Mouse (Mus musculus): ENCODE data around the gene Fut8. TPM values are rescaled to one million over a fixed set of nuclear protein-coding genes. Genes with fewer than 3 reads are reported as not detected.
"Not testable (repeated sequence)": the region's sequence is repeated elsewhere in the genome, so short reads cannot be mapped to it uniquely, and the experiment has no call there.

Fut8 gene
- total RNA-seq, 1 experiment from 2014 or later, result 188 TPM

DNA sequence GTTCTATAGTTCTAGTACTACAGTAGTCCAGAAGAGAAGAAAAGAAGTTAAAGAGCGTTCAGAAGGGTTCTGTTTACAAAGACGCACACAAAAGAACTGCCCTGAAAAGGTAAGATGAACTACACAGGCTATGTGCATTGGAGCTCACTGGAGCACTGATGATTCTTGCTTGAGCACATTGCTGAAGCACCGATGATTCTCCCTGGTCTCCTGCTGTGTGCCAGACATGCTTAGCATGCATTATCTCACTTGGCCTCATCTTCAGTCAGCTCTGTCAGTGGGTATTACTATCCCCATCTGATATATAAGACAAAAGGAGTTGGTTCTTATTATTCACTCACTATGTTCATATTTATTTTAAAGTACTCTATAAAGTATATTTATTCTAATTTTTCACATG lies 243.9 kb downstream of the Fut8 start:
- ATAC-seq (replicated peaks; ENCODE audit: low read depth, poor library complexity, severe bottlenecking), result no peak

GRCm38 (mm10) chr12:77483180-77483855 lies 245.4 kb downstream of the Fut8 start:
- ATAC-seq (replicated peaks; ENCODE audit: low read depth, poor library complexity, severe bottlenecking), result no peak

GRCm38 (mm10) chr12:77484761-77485160 lies 246.8 kb downstream of the Fut8 start:
- ATAC-seq (replicated peaks; ENCODE audit: low read depth, poor library complexity, severe bottlenecking), result no peak

DNA sequence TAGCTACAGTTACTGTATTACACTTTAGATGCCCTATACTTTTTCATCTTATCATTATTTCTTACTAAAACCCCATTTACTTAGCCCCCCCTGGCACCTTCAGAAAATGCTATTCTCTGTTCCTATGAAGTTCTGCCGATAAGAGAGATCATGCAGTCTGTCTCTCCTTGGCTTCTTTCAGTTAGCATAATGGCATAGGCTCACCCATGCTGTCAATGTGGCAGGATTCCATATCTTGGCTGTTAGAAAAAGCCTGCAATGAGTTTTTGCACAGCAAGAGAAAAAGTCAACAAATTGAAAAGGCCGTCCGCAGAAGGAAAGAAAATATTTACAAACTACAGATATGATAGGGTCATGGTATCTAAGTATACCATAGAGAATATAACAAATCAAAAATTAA lies 253.6 kb downstream of the Fut8 start:
- no peak for ATAC-seq (replicated peaks; ENCODE audit: low read depth, poor library complexity, severe bottlenecking)

DNA sequence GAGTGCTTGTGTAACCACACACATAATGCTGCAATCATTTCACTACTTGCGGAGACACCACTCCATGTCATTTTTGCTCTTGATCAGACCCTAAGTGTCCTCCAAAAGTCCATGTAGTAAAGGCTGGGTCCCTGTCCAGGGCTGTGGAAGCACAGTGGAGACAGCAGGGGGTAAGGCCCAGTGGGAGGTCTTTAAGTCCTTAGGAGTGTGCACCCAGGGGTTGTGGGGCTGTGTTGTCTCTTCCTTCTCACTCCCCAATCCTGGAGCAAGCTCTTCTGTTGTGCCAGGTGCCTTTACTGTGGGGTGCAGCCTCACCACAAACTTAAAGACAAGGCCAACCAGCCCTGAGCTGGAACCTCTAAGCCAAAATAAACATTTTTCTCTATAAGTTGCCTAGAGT lies 257.9 kb downstream of the Fut8 start:
- no peak for ATAC-seq (replicated peaks; ENCODE audit: low read depth, poor library complexity, severe bottlenecking)

- ATAC-seq (replicated peaks; ENCODE audit: low read depth, poor library complexity, severe bottlenecking), result no peak
These were observed 260.2 kb downstream of the Fut8 start for GRCm38 (mm10) chr12:77498153-77498552.

DNA sequence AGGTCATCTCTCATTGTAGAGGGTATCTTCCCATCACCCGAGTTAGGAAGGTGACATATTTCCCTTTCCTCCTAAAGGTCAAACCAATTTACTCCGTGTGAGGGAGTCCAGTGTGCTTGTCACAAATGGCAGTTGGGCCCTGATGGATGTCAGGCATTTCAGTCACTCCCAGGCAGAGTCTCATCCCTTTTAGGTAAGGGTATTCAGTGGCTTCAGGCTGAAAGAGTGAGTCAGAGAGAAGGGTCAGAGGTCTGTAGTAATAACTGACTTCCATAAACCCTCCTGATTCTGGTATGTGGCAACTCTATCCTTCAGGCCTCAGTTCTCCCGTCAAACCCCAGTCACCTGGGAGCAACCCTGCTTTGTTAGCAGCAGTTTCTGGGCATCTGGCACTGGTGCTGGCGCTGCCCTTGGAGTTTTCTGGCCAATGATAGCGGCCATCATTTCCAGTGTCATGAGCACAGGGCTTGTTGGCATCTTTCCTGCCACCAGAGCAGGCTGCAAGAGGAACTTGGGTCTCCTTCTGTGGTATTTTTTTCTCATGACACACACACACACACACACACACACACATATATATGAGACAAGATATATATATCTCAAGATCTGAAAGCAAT lies 262.6 kb downstream of the Fut8 start:
- ATAC-seq (replicated peaks; ENCODE audit: low read depth, poor library complexity, severe bottlenecking), result 0 out of 2 replicates have a peak, but pooled peaks have one; percentile 22

GRCm38 (mm10) chr12:77501466-77502240 lies 263.7 kb downstream of the Fut8 start:
- ATAC-seq (replicated peaks; ENCODE audit: low read depth, poor library complexity, severe bottlenecking), result peak; percentile 50; the same call in 1 of the 2 replicates

- ATAC-seq (replicated peaks; ENCODE audit: low read depth, poor library complexity, severe bottlenecking), result no peak
These were observed 264.3 kb downstream of the Fut8 start for GRCm38 (mm10) chr12:77502243-77502642.

DNA sequence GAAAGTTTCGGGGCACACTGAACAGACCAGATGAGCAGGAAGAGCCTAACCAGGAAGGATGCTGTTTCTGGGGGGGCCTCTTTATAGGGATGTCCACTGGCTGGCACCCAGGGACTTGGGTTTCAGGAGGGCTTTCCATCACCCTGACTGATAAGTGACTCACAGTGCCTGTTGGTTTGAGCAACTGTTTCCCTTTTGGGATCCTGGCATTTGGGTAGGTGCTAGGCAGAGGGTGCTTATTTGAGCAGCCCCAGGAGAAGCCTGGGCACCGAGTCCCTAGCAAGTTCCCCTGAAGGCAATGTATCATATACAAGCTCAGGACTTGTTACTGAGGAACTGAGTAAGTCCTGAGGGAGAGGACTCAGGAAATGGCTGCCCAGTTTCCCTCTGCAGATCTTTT lies 267.5 kb downstream of the Fut8 start:
- no peak for ATAC-seq (replicated peaks; ENCODE audit: low read depth, poor library complexity, severe bottlenecking)

- no peak for ATAC-seq (replicated peaks; ENCODE audit: low read depth, poor library complexity, severe bottlenecking)
These were observed 269.8 kb downstream of the Fut8 start for GRCm38 (mm10) chr12:77507770-77508169.

DNA sequence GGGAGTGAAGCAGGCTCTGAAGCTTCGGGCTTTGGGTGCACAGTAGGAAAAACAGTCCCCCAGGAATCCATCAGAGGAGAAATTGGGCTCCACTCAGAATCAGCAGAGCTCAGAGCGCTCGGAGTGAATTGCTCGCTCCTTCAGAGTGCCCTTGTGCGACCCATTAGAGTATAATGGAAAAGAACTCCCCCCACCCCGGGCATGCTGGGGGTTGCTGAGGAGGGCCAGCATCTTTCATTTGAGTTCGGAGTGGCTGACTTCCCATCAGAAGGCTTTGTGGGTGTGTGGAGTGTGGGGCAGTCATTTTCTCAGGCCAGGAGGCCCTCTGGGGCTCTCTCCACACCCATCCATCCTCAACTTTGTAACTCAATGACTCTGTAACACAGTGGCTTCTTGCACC lies 272.8 kb downstream of the Fut8 start:
- no peak for ATAC-seq (replicated peaks; ENCODE audit: low read depth, poor library complexity, severe bottlenecking)

GRCm38 (mm10) chr12:77511206-77511605 lies 273.3 kb downstream of the Fut8 start:
- ATAC-seq (replicated peaks; ENCODE audit: low read depth, poor library complexity, severe bottlenecking), result no peak

- ATAC-seq (replicated peaks; ENCODE audit: low read depth, poor library complexity, severe bottlenecking), result no peak
These were observed 273.7 kb downstream of the Fut8 start for GRCm38 (mm10) chr12:77511631-77512030.

GRCm38 (mm10) chr12:77516805-77517204 lies 278.9 kb downstream of the Fut8 start:
- ATAC-seq (replicated peaks; ENCODE audit: low read depth, poor library complexity, severe bottlenecking), result no peak

GRCm38 (mm10) chr12:77517691-77518090 lies 279.8 kb downstream of the Fut8 start:
- ATAC-seq (replicated peaks; ENCODE audit: low read depth, poor library complexity, severe bottlenecking), result no peak

DNA sequence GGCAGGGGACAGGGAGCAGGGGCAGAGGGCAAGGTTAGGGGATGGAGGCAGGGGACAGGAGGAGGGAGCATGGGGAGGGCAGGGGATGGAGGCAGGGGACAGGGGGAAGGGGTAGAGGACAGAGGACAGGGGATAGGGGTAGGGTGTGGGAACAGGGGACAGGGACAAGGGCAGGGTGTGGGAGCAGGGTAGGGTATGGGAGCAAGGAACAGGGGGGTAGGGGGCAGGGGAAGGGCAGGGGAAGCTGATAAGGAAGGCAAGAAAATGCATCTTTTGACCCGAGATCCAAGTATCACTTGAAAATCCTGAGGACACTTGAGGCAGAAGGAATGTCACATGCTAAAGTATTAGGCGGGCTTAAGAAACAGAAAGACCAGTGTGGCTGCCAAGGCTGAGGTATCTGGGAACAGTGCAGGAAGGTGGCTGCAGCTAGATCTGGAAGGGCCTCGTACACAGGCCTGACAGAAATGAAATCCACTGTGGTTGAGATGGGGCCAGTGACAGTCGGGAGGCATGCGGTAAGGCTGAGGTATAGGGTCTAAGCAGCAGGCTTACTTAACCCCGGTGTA lies 281.7 kb downstream of the Fut8 start:
- no peak for ATAC-seq (replicated peaks; ENCODE audit: low read depth, poor library complexity, severe bottlenecking)

- ATAC-seq (replicated peaks; ENCODE audit: low read depth, poor library complexity, severe bottlenecking), result not testable (repeated sequence)
These were observed 286.1 kb downstream of the Fut8 start for GRCm38 (mm10) chr12:77524014-77524413.

Measured in common myeloid progenitor, adult 5-6 weeks (primary cell).